Mouse (Mus musculus) intestine, embryonic 16.5 days (tissue): ENCODE data around the gene Olfr812. TPM values are rescaled to one million over a fixed set of nuclear protein-coding genes. Genes with fewer than 3 reads are reported as not detected.

Source experiments
- polyA plus RNA-seq: library from polyadenylated mRNA; unstranded; fragments of >200 nt; fragmentation: Nextera tagmentation; extraction: Ambion mirVana; gene quantifications from 2 replicates; pipeline ENCODE4 v1.2.1, GENCODE M21; 2015

The Olfr812 gene
- polyA plus RNA-seq, 1 experiment from 2014 or later, result not detected

Other genes starting within 250 kb of the Olfr812 start
- not detected in 2 replicates for gene Olfr796, start 233.5 kb downstream of the Olfr812 start, polyA plus RNA-seq
- gene Olfr798, start 218.2 kb downstream of the Olfr812 start, polyA plus RNA-seq, result not detected in 2 replicates
- not detected in 2 replicates for gene Olfr799, start 208.6 kb downstream of the Olfr812 start, polyA plus RNA-seq
- gene Olfr800, start 188.4 kb downstream of the Olfr812 start, polyA plus RNA-seq, result not detected in 2 replicates
- not detected in 2 replicates for gene Olfr801, start 172.2 kb downstream of the Olfr812 start, polyA plus RNA-seq
- not detected in 2 replicates for gene Olfr802, start 157.9 kb downstream of the Olfr812 start, polyA plus RNA-seq
- not detected in 2 replicates for gene Olfr803, start 151.8 kb downstream of the Olfr812 start, polyA plus RNA-seq
- gene Olfr804, start 142.9 kb downstream of the Olfr812 start, polyA plus RNA-seq, result not detected in 2 replicates
- not detected in 2 replicates for gene Olfr805, start 116.7 kb downstream of the Olfr812 start, polyA plus RNA-seq
- gene Olfr806, start 104.2 kb downstream of the Olfr812 start, polyA plus RNA-seq, result not detected in 2 replicates
- gene Olfr807, start 88.3 kb downstream of the Olfr812 start, polyA plus RNA-seq, result not detected in 2 replicates
- not detected in 2 replicates for gene Olfr808, start 80.6 kb downstream of the Olfr812 start, polyA plus RNA-seq
- not detected in 2 replicates for gene Olfr809, start 71.5 kb downstream of the Olfr812 start, polyA plus RNA-seq
- gene Olfr810, start 51.2 kb downstream of the Olfr812 start, polyA plus RNA-seq, result not detected in 2 replicates
- gene Olfr811, start 41.7 kb downstream of the Olfr812 start, polyA plus RNA-seq, result not detected in 2 replicates
- gene Olfr813, start 9.3 kb upstream of the Olfr812 start, polyA plus RNA-seq, result not detected in 2 replicates
- not detected in 2 replicates for gene Olfr814, start 33.8 kb upstream of the Olfr812 start, polyA plus RNA-seq
- gene Olfr815, start 59.8 kb upstream of the Olfr812 start, polyA plus RNA-seq, result not detected in 2 replicates
- gene Olfr816, start 69.5 kb upstream of the Olfr812 start, polyA plus RNA-seq, result not detected in 2 replicates
- gene Olfr818, start 103.0 kb upstream of the Olfr812 start, polyA plus RNA-seq, result not detected in 2 replicates
- not detected in 2 replicates for gene Olfr819, start 121.2 kb upstream of the Olfr812 start, polyA plus RNA-seq
- not detected in 2 replicates for gene Olfr247, start 130.0 kb upstream of the Olfr812 start, polyA plus RNA-seq
- not detected in 2 replicates for gene Gm10310, start 139.0 kb upstream of the Olfr812 start, polyA plus RNA-seq
- gene Olfr820, start 166.5 kb upstream of the Olfr812 start, polyA plus RNA-seq, result not detected in 2 replicates
- not detected in 2 replicates for gene Olfr821, start 184.3 kb upstream of the Olfr812 start, polyA plus RNA-seq
- not detected in 2 replicates for gene Olfr822, start 225.1 kb upstream of the Olfr812 start, polyA plus RNA-seq